28 mouse cellular contexts compared by ENCODE assay signal in genomic region chr5:140597787-140598186, GRCm38 (mm10). TPM values are rescaled to one million over a fixed set of nuclear protein-coding genes. Genes with fewer than 3 reads are reported as not detected.
DNase-seq lines count a peak whose midpoint lies in the region; ATAC-seq and TF ChIP-seq lines count a peak whose summit lies in the region.
"Had no signal": no experiment of that assay in that cellular context is flagged by ENCODE, and none has a peak within 500 bp of the region (broad histone marks: within the 10 kb centered on the region; RNA-seq: fewer than 3 reads in every experiment).

No protein-coding gene starts in this region.

- H3K9me3 ChIP-seq in liver, embryonic 12.5 days (replicated peaks), result no peaks in the 10 kb centered on the region
- no peaks in the 10 kb centered on the region for H3K9me3 ChIP-seq in MEL (replicated peaks; ENCODE audit: insufficient read depth, low read length)
- H3K9me3 ChIP-seq in liver, embryonic 15.5 days (replicated peaks), result no peaks in the 10 kb centered on the region
- H3K9me3 ChIP-seq: embryonic facial prominence, embryonic 15.5 days; heart, embryonic 15.5 days; hindbrain, embryonic 15.5 days; intestine, embryonic 15.5 days; lung, embryonic 15.5 days; megakaryocyte, embryonic 14.5 days; midbrain, embryonic 15.5 days; neural tube, embryonic 13.5 days; stomach, embryonic 15.5 days had no signal

- H3K79me2 ChIP-seq in MEL (ENCODE audit: control insufficient read depth, insufficient read depth, low read length, poor library complexity), result no peaks in the 10 kb centered on the region

- peak overlapping the region; percentile 89 for H3K27ac ChIP-seq in liver, embryonic 12.5 days
- no peak overlapping the region for H3K27ac ChIP-seq in MEL (ENCODE audit: control insufficient read depth, low read depth, low read length)
- peak overlapping the region; percentile 86 for H3K27ac ChIP-seq in liver, embryonic 15.5 days (replicated peaks)
- H3K27ac ChIP-seq: hindbrain, embryonic 15.5 days; midbrain, embryonic 15.5 days; neural tube, embryonic 13.5 days had no signal

- peaks cover 36% of the 10 kb centered on the region for H3K27me3 ChIP-seq in liver, embryonic 12.5 days (replicated peaks)
- peaks cover 2 to 5% of the 10 kb centered on the region in 2 experiments; a peak in 3 of 4 replicates for H3K27me3 ChIP-seq in MEL (ENCODE audit: control insufficient read depth in 1 of 2, insufficient read depth in 2 of 2, low read length in 2 of 2)
- H3K27me3 ChIP-seq in liver, embryonic 15.5 days, result peaks cover 25% of the 10 kb centered on the region
- H3K27me3 ChIP-seq: embryonic facial prominence, embryonic 15.5 days; hindbrain, embryonic 15.5 days; intestine, embryonic 15.5 days; lung, embryonic 15.5 days; midbrain, embryonic 15.5 days; neural tube, embryonic 13.5 days; Patski; stomach, embryonic 15.5 days had no signal

- TF ChIP-seq CTCF in MEL (IDR thresholded peaks at IDR 0.05 in 2 of 3, conservative IDR thresholded peaks at IDR 0.05 in 1 of 3; ENCODE audit: control insufficient read depth in 1 of 3, insufficient read depth in 1 of 3, low read depth in 2 of 3, low read length in 3 of 3, poor library complexity in 1 of 3, severe bottlenecking in 1 of 3), result no peak

- H3K4me3 ChIP-seq in liver, embryonic 12.5 days, result no peak overlapping the region
- H3K4me3 ChIP-seq in MEL (ENCODE audit: control insufficient read depth in 1 of 2, insufficient read depth in 1 of 2, low read depth in 2 of 2, low read length in 2 of 2), result no peak overlapping the region
- no peak overlapping the region for H3K4me3 ChIP-seq in liver, embryonic 15.5 days (replicated peaks)
- H3K4me3 ChIP-seq: embryonic facial prominence, embryonic 15.5 days; heart, embryonic 15.5 days; hindbrain, embryonic 15.5 days; intestine, embryonic 15.5 days; lung, embryonic 15.5 days; midbrain, embryonic 15.5 days; neural tube, embryonic 13.5 days; stomach, embryonic 15.5 days had no signal

- intact Hi-C loops in left cerebral cortex, postnatal 10 days (cut with DNase I), result no loop called here

- H3K9ac ChIP-seq in liver, embryonic 12.5 days, result peak overlapping the region; percentile 61; the same call in 1 of the 2 replicates
- no peak overlapping the region for H3K9ac ChIP-seq in MEL (ENCODE audit: control insufficient read depth, low read depth, low read length, poor library complexity, severe bottlenecking)
- 0 out of 2 replicates have a peak overlapping the region, but pooled peaks have one; percentile 52 for H3K9ac ChIP-seq in liver, embryonic 15.5 days
- H3K9ac ChIP-seq: embryonic facial prominence, embryonic 15.5 days; heart, embryonic 15.5 days; hindbrain, embryonic 15.5 days; intestine, embryonic 15.5 days; lung, embryonic 15.5 days; midbrain, embryonic 15.5 days; neural tube, embryonic 13.5 days; stomach, embryonic 15.5 days had no signal

- WGBS in liver, embryonic 12.5 days (ENCODE audit: insufficient replicate concordance), result 48% methylated on average over 4 of the region's 4 CpGs
- 46% methylated on average over 4 of the region's 4 CpGs for WGBS in liver, embryonic 15.5 days (ENCODE audit: insufficient replicate concordance)

- no peak for TF ChIP-seq EP300 in MEL (IDR thresholded peaks at IDR 0.05; ENCODE audit: low read depth in 1 of 2, low read length in 2 of 2)

- no peak for TF ChIP-seq POLR2A in MEL (IDR thresholded peaks at IDR 0.05; ENCODE audit: control insufficient read depth in 1 of 2, insufficient read depth in 1 of 2, low read depth in 1 of 2, low read length in 2 of 2, poor library complexity in 1 of 2)

- TF ChIP-seq RAD21 in MEL (IDR thresholded peaks at IDR 0.05; ENCODE audit: low read depth, low read length), result no peak

- no peak for ATAC-seq in liver, embryonic 12.5 days
- ATAC-seq in liver, embryonic 15.5 days (ENCODE audit: insufficient read depth), result no peak
- no peak for ATAC-seq in frontal cortex, adult (ENCODE audit: low TSS enrichment)
- ATAC-seq: forebrain, embryonic 16.5 days; midbrain, embryonic 15.5 days; Patski had no signal

- H3K4me1 ChIP-seq in liver, embryonic 12.5 days, result peaks cover 59% of the 10 kb centered on the region
- peaks cover 4 to 20% of the 10 kb centered on the region in 2 experiments for H3K4me1 ChIP-seq in MEL (ENCODE audit: control insufficient read depth in 1 of 2, insufficient read depth in 2 of 2, low read length in 2 of 2)
- peaks cover 58% of the 10 kb centered on the region for H3K4me1 ChIP-seq in liver, embryonic 15.5 days (replicated peaks)
- H3K4me1 ChIP-seq: hindbrain, embryonic 15.5 days; midbrain, embryonic 15.5 days had no signal

- H3K4me2 ChIP-seq in liver, embryonic 12.5 days, result peak overlapping the region; percentile 62
- H3K4me2 ChIP-seq in liver, embryonic 15.5 days, result peak overlapping the region; percentile 77
- H3K4me2 ChIP-seq: embryonic facial prominence, embryonic 15.5 days; hindbrain, embryonic 15.5 days; intestine, embryonic 15.5 days; lung, embryonic 15.5 days; midbrain, embryonic 15.5 days; neural tube, embryonic 13.5 days had no signal

- no peak for DNase-seq in liver
- peak; percentile 60 for DNase-seq in CD4-positive helper T cell, adult 2 months (ENCODE audit: low read depth, low spot score)
- DNase-seq in MEL (ENCODE audit: low read depth, low spot score), result peak; percentile 23
- no peak for DNase-seq in left cerebral cortex, postnatal 10 days (ENCODE audit: extremely low spot score in 1 of 2, low spot score in 2 of 2)
- DNase-seq: adrenal gland, adult 8-10 months; cerebellum, adult 9-10 months; gastrocnemius, postnatal 25 days; heart, postnatal 36 days; retina, postnatal 1 day; right cerebral cortex, postnatal 25 days had no signal

- H3K36me3 ChIP-seq in liver, embryonic 12.5 days, result no peaks in the 10 kb centered on the region
- no peaks in the 10 kb centered on the region; a peak in 1 of 4 replicates for H3K36me3 ChIP-seq in MEL (ENCODE audit: control insufficient read depth in 1 of 2, insufficient read depth in 2 of 2, low read length in 2 of 2)
- no peaks in the 10 kb centered on the region for H3K36me3 ChIP-seq in liver, embryonic 15.5 days (replicated peaks)
- H3K36me3 ChIP-seq: embryonic facial prominence, embryonic 15.5 days; heart, embryonic 15.5 days; hindbrain, embryonic 15.5 days; intestine, embryonic 15.5 days; lung, embryonic 15.5 days; midbrain, embryonic 15.5 days; neural tube, embryonic 13.5 days; stomach, embryonic 15.5 days had no signal

TF ChIP-seq in MEL, 35 proteins besides CTCF, POLR2A, EP300 and RAD21:
- TF ChIP-seq NELFE (IDR thresholded peaks at IDR 0.05; ENCODE audit: low read depth, low read length) (no peak), ZMIZ1 (IDR thresholded peaks at IDR 0.05; ENCODE audit: low read depth, low read length) (no peak), GABPA (IDR thresholded peaks at IDR 0.05; ENCODE audit: low read depth, low read length) (no peak), BHLHE40 (IDR thresholded peaks at IDR 0.05; ENCODE audit: borderline replicate concordance, low read depth, low read length) (no peak), ZNF384 (IDR thresholded peaks at IDR 0.05; ENCODE audit: low read depth, low read length) (no peak), CHD1 (IDR thresholded peaks at IDR 0.05; ENCODE audit: low read depth, low read length) (no peak), TCF12 (IDR thresholded peaks at IDR 0.05; ENCODE audit: low read depth, low read length) (no peak), MYC (IDR thresholded peaks at IDR 0.05; ENCODE audit: low read depth, low read length) (no peak)

RNA-seq across cellular contexts. Expression of gene Lfng, which starts 9.3 kb away (rescaled TPM):
- polyA plus RNA-seq in liver, embryonic 12.5 days (2016; fragmentation: Nextera tagmentation; extraction: Ambion mirVana), result 7.4 and 8.3 TPM in 2 replicates
- 8.6 and 14.1 TPM in 2 replicates for total RNA-seq in MEL (2012; rRNA removed)
- 10 to 100 TPM in 1 of 2 experiments, not detected in 1; 11.2 TPM for polyA plus RNA-seq in MEL (2012; ENCODE audit: insufficient read depth in 1 of 2, insufficient read length in 2 of 2, low read depth in 1 of 2, low replicate concordance in 2 of 2, missing spikeins in 1 of 2)
- polyA plus RNA-seq in liver, embryonic 15.5 days (2015; fragmentation: Nextera tagmentation; extraction: Ambion mirVana), result 11.0 and 12.9 TPM in 2 replicates
- total RNA-seq in left cerebral cortex, postnatal 10 days (2021), result 10 to 100 TPM; 18.7 to 25.8 TPM

RNA-seq across cellular contexts. Expression of gene Grifin, which starts 32.9 kb away (rescaled TPM):
- polyA plus RNA-seq in liver, embryonic 12.5 days (2016; fragmentation: Nextera tagmentation; extraction: Ambion mirVana), result 6.3 and 7.8 TPM in 2 replicates
- not detected in 2 replicates for total RNA-seq in MEL (2012; rRNA removed)
- polyA plus RNA-seq in MEL (2012; ENCODE audit: insufficient read depth in 1 of 2, insufficient read length in 2 of 2, low read depth in 1 of 2, low replicate concordance in 2 of 2, missing spikeins in 1 of 2), result under 1 TPM in 1 of 2 experiments, not detected in 1; 0.32 TPM
- 1.4 and 1.9 TPM in 2 replicates for polyA plus RNA-seq in liver, embryonic 15.5 days (2015; fragmentation: Nextera tagmentation; extraction: Ambion mirVana)
- not detected for total RNA-seq in left cerebral cortex, postnatal 10 days (2021)
- total RNA-seq: adrenal gland, adult 8-10 months; common myeloid progenitor, adult 5-6 weeks; gastrocnemius, postnatal 25 days; heart, postnatal 36 days; left cerebral cortex, adult 18-20 months had no signal
- polyA plus RNA-seq: embryonic facial prominence, embryonic 15.5 days; forebrain, embryonic 16.5 days; heart, embryonic 15.5 days; hindbrain, embryonic 15.5 days; kidney, embryonic 14.5 days; lung, embryonic 15.5 days; midbrain, embryonic 15.5 days; neural tube, embryonic 13.5 days; urinary bladder, adult 2 months had no signal

RNA-seq across cellular contexts. Expression of gene Ttyh3, which starts 51.0 kb away (rescaled TPM):
- polyA plus RNA-seq in liver, embryonic 12.5 days (2016; fragmentation: Nextera tagmentation; extraction: Ambion mirVana), result 13.0 and 15.6 TPM in 2 replicates
- total RNA-seq in MEL (2012; rRNA removed), result 4.6 and 5.9 TPM in 2 replicates
- 10 to 100 TPM in 1 of 2 experiments, not detected in 1; 35.7 TPM for polyA plus RNA-seq in MEL (2012; ENCODE audit: insufficient read depth in 1 of 2, insufficient read length in 2 of 2, low read depth in 1 of 2, low replicate concordance in 2 of 2, missing spikeins in 1 of 2)
- polyA plus RNA-seq in liver, embryonic 15.5 days (2015; fragmentation: Nextera tagmentation; extraction: Ambion mirVana), result 6.7 and 7.6 TPM in 2 replicates
- 100 to 1,000 TPM; 319 to 338 TPM for total RNA-seq in left cerebral cortex, postnatal 10 days (2021)

Comparison
In these comparisons a context has a peak if more than half of its experiments do, and no peak if none do; other contexts are left out.
1. DNase-seq: peak in CD4-positive helper T cell, adult 2 months (single experiment) and MEL (single experiment); none in liver (single experiment) and left cerebral cortex, postnatal 10 days (0 of 2).